Mouse (Mus musculus) liver, adult 2 months (tissue): Measurements from ENCODE around the gene Ecsit.

Source experiments
- CTCF ChIP-seq: fragments of 200-500 bp; IDR thresholded peaks from 2 replicates; pipeline ENCODE4 v1.5.1; 2011; ENCODE audit warnings: low read depth, low read length, control low read depth
- POLR2A ChIP-seq: fragments of 200-500 bp; IDR thresholded peaks from 2 replicates; pipeline ENCODE4 v1.6.1; 2011; ENCODE audit warnings: low read length, control low read depth; ENCODE audit not compliant: insufficient read depth; ENCODE audit errors: extremely low read depth

DNA sequence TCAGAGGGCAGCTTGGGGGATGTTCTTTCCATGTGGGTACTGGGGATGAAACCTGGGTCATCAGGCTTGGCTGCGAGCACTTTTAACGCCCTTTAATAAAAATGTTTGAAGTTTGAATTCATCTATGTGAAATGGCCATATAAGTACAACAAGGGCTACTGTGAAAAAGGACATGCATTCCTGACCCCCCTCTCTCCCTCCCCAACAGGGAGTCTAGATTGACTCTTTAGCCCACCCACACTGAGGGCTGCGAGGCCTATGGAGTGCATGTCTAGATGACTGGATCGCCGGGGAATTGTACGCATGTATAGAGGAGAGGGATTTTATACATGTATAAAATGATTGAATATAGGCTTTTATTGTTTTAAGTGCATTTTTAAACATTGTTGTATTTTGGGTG lies 774 bp upstream of the Ecsit start:
- TF ChIP-seq POLR2A (no peak), CTCF (no peak)
